ENCODE assay signal across 8 mouse cellular contexts in genomic region chr3:129535444-129535843, GRCm38 (mm10). TPM values are rescaled to one million over a fixed set of nuclear protein-coding genes. Genes with fewer than 3 reads are reported as not detected.
DNase-seq lines count a peak whose midpoint lies in the region; ATAC-seq and TF ChIP-seq lines count a peak whose summit lies in the region.

No protein-coding gene starts in this region.

- DNase-seq in gastrocnemius, adult 2 months = no peak
- DNase-seq in gastrocnemius, postnatal 25 days = no peak
- DNase-seq in hindbrain, embryonic 10.5 days (ENCODE audit: low spot score) = no peak
- DNase-seq in liver, postnatal 0 days = no peak
- DNase-seq in thymus, adult 18-20 months = no peak
- no peak for DNase-seq in ovary, postnatal 14 days (ENCODE audit: low spot score)
- DNase-seq in frontal cortex, adult 2 months (ENCODE audit: extremely low spot score in 1 of 2, low spot score in 1 of 2) = no peak

- H3K9me3 ChIP-seq in ES-Bruce4 (replicated peaks; ENCODE audit: control insufficient read depth, insufficient read depth, low read length, poor library complexity, severe bottlenecking) = no peaks in the 10 kb centered on the region
- no peaks in the 10 kb centered on the region for H3K9me3 ChIP-seq in hindbrain, embryonic 10.5 days
- H3K9me3 ChIP-seq in liver, postnatal 0 days (ENCODE audit: low read length) = no peaks in the 10 kb centered on the region

- peak overlapping the region; percentile 77; the same call in 1 of the 2 replicates for H3K27ac ChIP-seq in gastrocnemius, adult 2 months
- peak overlapping the region; percentile 60; the same call in 1 of the 2 replicates for H3K27ac ChIP-seq in ES-Bruce4 (ENCODE audit: insufficient read depth, low read length)
- H3K27ac ChIP-seq in hindbrain, embryonic 10.5 days = peak overlapping the region; percentile 100
- peak overlapping the region; percentile 83; the same call in 1 of the 2 replicates for H3K27ac ChIP-seq in liver, postnatal 0 days (ENCODE audit: low read depth)

- no peak for ATAC-seq in liver, postnatal 0 days

- TF ChIP-seq POLR2A in ES-Bruce4 (IDR thresholded peaks at IDR 0.05; ENCODE audit: insufficient read depth, low read length) = no peak

- intact Hi-C loops in gastrocnemius, adult 2 months (cut with DNase I) = no loop called here

- no peaks in the 10 kb centered on the region for H3K4me1 ChIP-seq in ES-Bruce4 (ENCODE audit: control insufficient read depth, insufficient read depth, low read length)
- H3K4me1 ChIP-seq in hindbrain, embryonic 10.5 days (replicated peaks) = peaks cover 55% of the 10 kb centered on the region
- peaks cover 16% of the 10 kb centered on the region for H3K4me1 ChIP-seq in liver, postnatal 0 days (ENCODE audit: insufficient read depth)

- peak overlapping the region; percentile 61 for H3K9ac ChIP-seq in ES-Bruce4 (ENCODE audit: low read depth, poor library complexity, severe bottlenecking)
- peak overlapping the region; percentile 22; the same call in 1 of the 2 replicates for H3K9ac ChIP-seq in liver, postnatal 0 days (replicated peaks)

- TF ChIP-seq EP300 in ES-Bruce4 (IDR thresholded peaks at IDR 0.05; ENCODE audit: insufficient read depth, low read depth, low read length) = no peak
- no peak for TF ChIP-seq EP300 in liver, postnatal 0 days (IDR thresholded peaks at IDR 0.05; ENCODE audit: low read depth)

- TF ChIP-seq CTCF in gastrocnemius, adult 2 months (IDR thresholded peaks at IDR 0.05) = no peak
- no peak for TF ChIP-seq CTCF in ES-Bruce4 (IDR thresholded peaks at IDR 0.05; ENCODE audit: low read depth, low read length)
- TF ChIP-seq CTCF in liver, postnatal 0 days (IDR thresholded peaks at IDR 0.05; ENCODE audit: low read depth) = no peak

- WGBS in hindbrain, embryonic 10.5 days = 31% methylated on average over 6 of the region's 6 CpGs
- 51% methylated on average over 6 of the region's 6 CpGs for WGBS in liver, postnatal 0 days (ENCODE audit: insufficient replicate concordance)

- no peak overlapping the region for H3K4me3 ChIP-seq in gastrocnemius, adult 2 months
- peak overlapping the region; percentile 27 for H3K4me3 ChIP-seq in ES-Bruce4 (ENCODE audit: low read depth, low read length)
- peak overlapping the region; percentile 91 for H3K4me3 ChIP-seq in hindbrain, embryonic 10.5 days
- peak overlapping the region; percentile 31; the same call in 1 of the 2 replicates for H3K4me3 ChIP-seq in liver, postnatal 0 days (ENCODE audit: low read depth, low read length)

- H3K36me3 ChIP-seq in ES-Bruce4 (ENCODE audit: control insufficient read depth, insufficient read depth, low read length, poor library complexity, severe bottlenecking) = peaks cover 5% of the 10 kb centered on the region; the same call in 1 of the 2 replicates
- peaks cover 8% of the 10 kb centered on the region; the same call in 1 of the 2 replicates for H3K36me3 ChIP-seq in hindbrain, embryonic 10.5 days
- H3K36me3 ChIP-seq in liver, postnatal 0 days (replicated peaks; ENCODE audit: insufficient read depth, low read length) = 0 out of 2 replicates have a peak, but pooled peaks cover 6% of the 10 kb centered on the region

- no peaks in the 10 kb centered on the region for H3K27me3 ChIP-seq in ES-Bruce4 (ENCODE audit: control insufficient read depth, insufficient read depth, low read length, poor library complexity, severe bottlenecking)
- no peaks in the 10 kb centered on the region for H3K27me3 ChIP-seq in hindbrain, embryonic 10.5 days (ENCODE audit: insufficient read depth, poor library complexity, severe bottlenecking)
- no peaks in the 10 kb centered on the region for H3K27me3 ChIP-seq in liver, postnatal 0 days (ENCODE audit: insufficient read depth, low read length)

- peak overlapping the region; percentile 85 for H3K4me2 ChIP-seq in liver, postnatal 0 days (ENCODE audit: low read depth, low read length)

RNA-seq across cellular contexts. Expression of gene Elovl6, which starts 3.3 kb away (rescaled TPM):
- under 1 TPM; 0.33 to 0.89 TPM for total RNA-seq in gastrocnemius, adult 2 months (2021)
- 1 to 10 TPM; 1.1 to 1.6 TPM for total RNA-seq in gastrocnemius, postnatal 25 days (2021)
- 124 TPM in 2 replicates for polyA plus RNA-seq in ES-Bruce4 (2011; ENCODE audit: insufficient read depth, insufficient read length, low read depth, missing spikeins)
- polyA plus RNA-seq in hindbrain, embryonic 10.5 days (2016; fragmentation: Nextera tagmentation; extraction: Ambion mirVana) = 35.3 and 40.1 TPM in 2 replicates
- polyA plus RNA-seq in liver, postnatal 0 days (2015; fragmentation: Nextera tagmentation; extraction: Ambion mirVana) = 6.6 and 8.0 TPM in 2 replicates
- 27.4 and 28.1 TPM in 2 replicates for polyA plus RNA-seq in frontal cortex, adult 2 months (2012; rRNA removed)
